Mouse (Mus musculus) cerebellum, adult 11 months (tissue): ENCODE results near the gene Gm13289.
"Not testable (repeated sequence)": the region's sequence is repeated elsewhere in the genome, so short reads cannot be mapped to it uniquely, and the experiment has no call there.

Source experiments
- DNase-seq: peaks from one replicate; pipeline ENCODE4 v3.0.0; 2022

The Gm13289 gene

GRCm38 (mm10) chr4:88776622-88777021 is at the start of gene Gm13289:
Gm13289 (plus strand) TSS chr4:88776922.
- DNase-seq: not testable (repeated sequence)

DNA sequence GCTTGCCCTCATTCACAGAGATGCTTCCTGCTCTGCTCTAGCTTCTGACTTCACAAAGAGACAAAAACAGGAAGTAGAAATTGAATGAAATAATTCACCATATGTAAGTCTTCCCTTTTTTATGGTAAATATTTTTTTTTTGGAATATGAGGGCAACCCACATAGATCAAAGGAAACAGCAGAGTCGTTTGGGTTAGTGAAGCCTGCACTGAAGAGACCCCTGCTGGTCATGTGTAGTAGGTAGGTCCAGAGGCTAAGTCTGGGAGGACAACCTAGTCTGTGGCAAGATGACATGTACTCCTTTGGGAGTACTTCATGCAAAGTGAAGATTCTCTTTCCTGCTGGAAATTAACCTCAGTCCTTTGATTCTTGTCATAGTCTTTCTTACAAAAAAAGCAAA is 49.4 kb upstream of the Gm13289 start:
- DNase-seq: no peak

DNA sequence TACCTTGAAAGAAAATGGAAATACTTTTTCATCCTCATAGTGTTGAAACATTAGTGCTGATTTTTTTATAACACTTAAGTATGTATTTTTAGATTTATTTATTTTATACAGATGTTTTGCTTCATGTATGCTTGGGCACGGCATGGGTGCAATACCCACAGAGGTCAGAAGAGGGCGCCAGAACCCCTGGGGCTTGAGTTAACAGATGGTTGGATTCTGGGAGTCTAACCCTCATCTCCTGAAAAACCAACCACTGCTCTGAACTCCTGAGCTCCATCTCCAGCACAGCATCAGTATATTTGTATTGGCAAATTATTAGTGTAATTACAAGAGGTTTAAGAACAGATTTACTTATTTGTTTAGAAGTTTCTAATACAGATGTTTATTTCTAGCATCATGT is 38.2 kb upstream of the Gm13289 start:
- DNase-seq: no peak

DNA sequence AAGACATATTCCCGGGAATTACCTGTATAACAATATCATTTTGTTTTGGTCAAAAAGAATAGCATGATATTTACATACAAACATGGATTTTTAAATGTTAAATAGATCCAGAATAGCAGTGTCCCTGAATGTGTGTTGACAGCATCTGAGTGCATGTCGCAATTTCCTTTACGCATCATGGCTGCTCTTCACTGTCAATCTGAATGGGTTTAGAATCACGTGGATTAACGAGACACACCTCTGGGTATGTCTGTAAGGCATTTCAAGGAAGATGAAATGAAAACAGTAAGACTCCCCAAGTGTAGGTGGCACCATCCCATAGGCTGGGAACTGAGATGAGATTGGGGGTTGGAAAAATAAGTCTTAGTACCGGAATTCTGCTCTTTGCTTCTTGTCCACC is 37.7 kb upstream of the Gm13289 start:
- DNase-seq: no peak

DNA sequence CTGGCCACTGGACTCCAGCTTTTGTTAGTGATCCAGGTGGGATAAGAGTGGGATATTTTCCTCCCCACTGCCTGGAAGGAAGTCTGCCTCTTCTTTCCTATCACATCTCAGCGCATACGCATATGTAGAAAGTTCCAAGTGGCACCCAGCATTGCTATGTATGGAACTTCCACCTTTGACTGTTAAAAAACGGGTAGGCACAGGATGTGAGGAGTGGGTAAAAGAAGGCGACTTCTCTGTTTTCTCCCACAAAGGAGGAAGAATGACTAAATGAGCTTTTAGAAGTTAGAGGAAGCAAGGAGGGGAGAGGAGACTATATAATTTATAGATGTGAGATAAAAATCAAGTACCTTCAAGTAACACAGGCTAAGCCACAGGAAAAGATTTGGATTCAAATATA is 35.3 kb upstream of the Gm13289 start:
- no peak for DNase-seq

GRCm38 (mm10) chr4:88742771-88743371 is 33.9 kb upstream of the Gm13289 start:
- no peak for DNase-seq

DNA sequence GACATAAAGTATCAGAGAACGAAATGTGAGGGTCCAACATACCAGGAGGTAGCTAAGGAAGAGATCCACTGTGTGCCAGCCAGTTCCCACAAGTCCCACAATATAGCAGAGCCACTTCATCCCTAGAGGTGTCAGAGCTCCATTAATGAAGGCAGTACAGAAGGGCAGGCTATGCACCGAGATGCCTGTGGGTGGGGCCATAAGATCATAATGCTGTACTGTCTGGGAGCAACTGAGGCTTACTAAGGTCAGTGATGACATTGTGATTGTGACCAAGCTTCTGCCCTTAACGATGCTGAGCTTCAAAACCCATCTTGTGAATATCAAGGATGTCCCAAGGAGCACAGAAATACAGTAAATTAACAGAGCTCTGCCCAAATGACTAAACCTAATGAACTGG is 32.5 kb upstream of the Gm13289 start:
- no peak for DNase-seq

- DNase-seq: no peak
These were observed 26.8 kb upstream of the Gm13289 start for GRCm38 (mm10) chr4:88749926-88750325.

DNA sequence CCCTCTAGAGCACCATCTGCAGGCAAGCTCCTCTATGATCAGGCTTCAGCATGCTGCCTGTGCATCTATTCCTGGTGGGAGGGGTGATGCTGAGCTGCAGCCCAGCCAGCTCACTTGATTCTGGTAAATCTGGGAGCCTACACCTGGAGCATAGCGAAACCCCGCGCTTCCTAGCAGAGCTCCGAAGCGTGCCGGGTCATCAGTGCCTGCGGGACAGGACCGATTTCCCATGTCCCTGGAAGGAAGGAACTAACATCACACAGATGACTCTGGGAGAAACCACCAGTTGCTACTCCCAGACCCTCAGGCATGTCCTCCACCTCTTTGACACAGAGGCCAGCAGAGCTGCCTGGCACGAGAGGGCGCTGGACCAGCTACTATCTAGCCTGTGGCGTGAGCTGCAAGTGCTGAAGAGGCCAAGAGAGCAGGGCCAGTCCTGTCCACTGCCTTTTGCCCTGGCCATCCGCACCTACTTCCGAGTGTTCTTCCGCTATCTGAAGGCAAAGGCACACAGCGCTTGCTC is 21.8 kb upstream of the Gm13289 start, which contains the start of gene Gm13271:
Gm13271 (plus strand) TSS at position 51 of the 523 bp plus-strand sequence.
- DNase-seq: peak; percentile 82

GRCm38 (mm10) chr4:88756581-88757513 is 19.9 kb upstream of the Gm13289 start:
- not testable (repeated sequence) for DNase-seq

DNA sequence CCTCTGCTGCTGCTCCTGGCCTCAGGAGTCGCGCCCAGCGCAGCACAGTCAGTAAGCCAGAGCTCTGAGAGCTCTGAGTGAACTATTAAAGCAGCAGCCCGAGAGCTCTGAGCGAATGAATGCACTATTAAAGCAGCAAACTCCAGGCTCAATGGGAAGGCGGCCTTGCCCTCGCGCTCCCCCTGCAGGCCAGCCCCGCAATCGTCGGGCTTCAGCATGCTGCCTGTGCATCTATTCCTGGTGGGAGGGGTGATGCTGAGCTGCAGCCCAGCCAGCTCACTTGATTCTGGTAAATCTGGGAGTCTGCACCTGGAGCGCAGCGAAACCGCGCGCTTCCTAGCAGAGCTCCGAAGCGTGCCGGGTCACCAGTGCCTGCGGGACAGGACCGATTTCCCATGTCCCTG is 19.1 kb upstream of the Gm13289 start:
- DNase-seq: peak; percentile 93

GRCm38 (mm10) chr4:88758751-88759150 is 18.0 kb upstream of the Gm13289 start:
- peak; percentile 33 for DNase-seq

GRCm38 (mm10) chr4:88759610-88760268 is 17.0 kb upstream of the Gm13289 start, which contains the start of gene Gm13283:
Gm13283 (plus strand) TSS chr4:88760119.
- peak; percentile 60 for DNase-seq

DNA sequence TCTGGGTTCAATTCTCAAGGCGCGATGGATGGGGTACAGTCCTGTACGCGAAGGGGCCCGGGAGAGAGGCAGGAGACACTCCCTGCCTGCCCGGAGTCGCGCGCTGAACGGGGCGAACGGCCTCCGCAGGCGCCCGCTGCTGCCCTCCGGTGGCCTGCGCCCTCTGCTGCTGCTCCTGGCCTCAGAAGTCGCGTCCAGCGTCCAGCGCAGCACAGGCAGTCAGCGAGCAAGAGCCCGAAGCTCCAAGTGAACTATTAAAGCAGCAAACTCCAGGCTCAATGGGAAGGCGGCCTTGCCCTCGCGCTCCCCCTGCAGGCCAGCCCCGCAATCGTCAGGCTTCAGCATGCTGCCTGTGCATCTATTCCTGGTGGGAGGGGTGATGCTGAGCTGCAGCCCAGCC is 16.3 kb upstream of the Gm13289 start:
- peak; percentile 66 for DNase-seq

- DNase-seq: peak; percentile 78
These were observed 14.9 kb upstream of the Gm13289 start for GRCm38 (mm10) chr4:88761776-88762175.

- not testable (repeated sequence) for DNase-seq
These were observed 14.4 kb upstream of the Gm13289 start for GRCm38 (mm10) chr4:88762341-88762740.

GRCm38 (mm10) chr4:88763384-88764018 is 13.2 kb upstream of the Gm13289 start:
- DNase-seq: peak; percentile 42

- DNase-seq: not testable (repeated sequence)
These were observed 3.2 kb upstream of the Gm13289 start, which contains the start of gene Gm13290 for GRCm38 (mm10) chr4:88773534-88773933. Gm13290 (plus strand) TSS chr4:88773834.

DNA sequence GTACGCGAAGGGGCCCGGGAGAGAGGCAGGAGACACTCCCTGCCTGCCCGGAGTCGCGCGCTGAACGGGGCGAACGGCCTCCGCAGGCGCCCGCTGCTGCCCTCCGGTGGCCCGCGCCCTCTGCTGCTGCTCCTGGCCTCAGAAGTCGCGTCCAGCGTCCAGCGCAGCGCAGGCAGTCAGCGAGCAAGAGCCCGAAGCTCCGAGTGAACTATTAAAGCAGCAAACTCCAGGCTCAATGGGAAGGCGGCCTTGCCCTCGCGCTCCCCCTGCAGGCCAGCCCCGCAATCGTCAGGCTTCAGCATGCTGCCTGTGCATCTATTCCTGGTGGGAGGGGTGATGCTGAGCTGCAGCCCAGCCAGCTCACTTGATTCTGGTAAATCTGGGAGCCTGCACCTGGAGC is 2.8 kb downstream of the Gm13289 start, which contains the start of gene Gm13272:
Gm13272 (plus strand) TSS at position 301 of the 400 bp plus-strand sequence.
- not testable (repeated sequence) for DNase-seq

GRCm38 (mm10) chr4:88780320-88780719 is 3.6 kb downstream of the Gm13289 start:
- not testable (repeated sequence) for DNase-seq

- DNase-seq: not testable (repeated sequence)
These were observed 5.1 kb downstream of the Gm13289 start, which contains the start of gene Ifnz for GRCm38 (mm10) chr4:88781831-88782230. Ifnz (plus strand) TSS chr4:88782131.

GRCm38 (mm10) chr4:88782335-88782734 is 5.6 kb downstream of the Gm13289 start:
- not testable (repeated sequence) for DNase-seq
